Mouse (Mus musculus): ENCODE results near the gene Wdr60.

DNA sequence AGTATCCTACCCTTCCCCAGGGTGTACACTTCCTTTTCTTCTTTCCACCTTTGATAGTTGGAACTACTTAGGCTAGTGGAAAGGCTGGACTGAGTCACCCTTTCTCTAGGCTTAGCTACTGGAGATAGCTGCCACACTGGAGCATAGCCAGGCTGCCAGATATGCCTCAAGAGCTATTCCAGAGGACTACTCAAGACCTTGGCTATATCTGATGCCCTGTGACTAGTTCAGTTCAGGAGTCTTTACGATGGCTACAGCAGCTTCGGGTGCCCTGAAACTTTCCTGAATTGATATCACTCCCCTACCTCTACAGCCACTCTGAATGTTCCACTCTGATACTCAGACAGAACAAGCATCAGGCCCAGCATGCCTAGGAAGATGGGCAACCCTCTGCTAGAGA is 1.9 kb upstream of the Wdr60 start:
- TF ChIP-seq GATA1 (IDR thresholded peaks at IDR 0.05; ENCODE audit: borderline replicate concordance, low read length) (no peak), CTCF (IDR thresholded peaks at IDR 0.05; ENCODE audit: low read depth, low read length) (no peak)
